Mouse (Mus musculus) liver, postnatal 0 days (tissue): ENCODE measurements around the gene Pibf1. TPM values are rescaled to one million over a fixed set of nuclear protein-coding genes. Genes with fewer than 3 reads are reported as not detected.

Experiments
- ATAC-seq: fragments of 200-750 bp; cut with Nextera tagmentation; 2 replicates; pipeline ENCODE4 v1.8.0; 2017; ENCODE audit warnings: mild to moderate bottlenecking, moderate library complexity
- DNase-seq: peaks from one replicate; pipeline ENCODE4 v3.0.0-alpha.2; 2016
- H3K27ac ChIP-seq: fragments of 300-500 bp; sonication (generic); 2 replicates; pipeline ENCODE4 v1.5.1; 2014; ENCODE audit warnings: antibody characterized with exemption, moderate library complexity, mild to moderate bottlenecking, low read depth
- H3K27me3 ChIP-seq: fragments of 300-500 bp; sonication (generic); 2 replicates; pipeline ENCODE4 v1.6.1; 2014; ENCODE audit warnings: low read length, control low read depth, mixed read lengths; ENCODE audit not compliant: insufficient read depth
- H3K36me3 ChIP-seq: fragments of 300-500 bp; sonication (generic); replicated peaks from 2 replicates; pipeline ENCODE4 v1.6.1; 2014; ENCODE audit warnings: mild to moderate bottlenecking, control low read depth, low read length, moderate library complexity, mixed read lengths; ENCODE audit not compliant: insufficient read depth
- H3K4me1 ChIP-seq: fragments of 300-500 bp; sonication (generic); 2 replicates; pipeline ENCODE4 v1.6.1; 2014; ENCODE audit warnings: antibody characterized with exemption, mild to moderate bottlenecking, control low read depth; ENCODE audit not compliant: insufficient read depth
- H3K4me2 ChIP-seq: fragments of 300-500 bp; sonication (generic); 2 replicates; pipeline ENCODE4 v1.6.1; 2014; ENCODE audit warnings: low read depth, mild to moderate bottlenecking, low read length, moderate library complexity, mixed read lengths
- H3K4me3 ChIP-seq: fragments of 300-500 bp; sonication (generic); 2 replicates; pipeline ENCODE4 v1.5.1; 2014; ENCODE audit warnings: low read depth, low read length
- H3K9ac ChIP-seq: fragments of 300-500 bp; sonication (generic); replicated peaks from 2 replicates; pipeline ENCODE4 v1.6.1; 2014; ENCODE audit warnings: mild to moderate bottlenecking, moderate library complexity
- H3K9me3 ChIP-seq: fragments of 300-500 bp; sonication (generic); 2 replicates; pipeline ENCODE4 v1.6.1; 2016; ENCODE audit warnings: mild to moderate bottlenecking, control low read depth, low read length, mixed read lengths
- CTCF ChIP-seq: sonication (generic); IDR thresholded peaks from 2 replicates; pipeline ENCODE4 v1.5.1; 2016; ENCODE audit warnings: antibody characterized with exemption, low read depth
- EP300 ChIP-seq: IDR thresholded peaks from 2 replicates; pipeline ENCODE4 v1.6.1; 2016; ENCODE audit warnings: antibody characterized with exemption, low read depth, mild to moderate bottlenecking
- WGBS: fragments of 180-500 bp; shearing (Covaris S2); extraction: QIAGEN DNeasy Blood & Tissue Kit; methylation state at CpG from one replicate; pipeline ENCODE4 v1.1.7; 2014; ENCODE audit not compliant: insufficient replicate concordance; 5-methylcytosine and 5-hydroxymethylcytosine counted together
- polyA plus RNA-seq: library from polyadenylated mRNA; unstranded; fragments of >200 nt; fragmentation: Nextera tagmentation; extraction: Ambion mirVana; gene quantifications from 2 replicates; pipeline ENCODE4 v1.2.1, GENCODE M21; 2015

The Pibf1 gene
- polyA plus RNA-seq, 1 experiment from 2014 or later: 4.9 TPM

DNA sequence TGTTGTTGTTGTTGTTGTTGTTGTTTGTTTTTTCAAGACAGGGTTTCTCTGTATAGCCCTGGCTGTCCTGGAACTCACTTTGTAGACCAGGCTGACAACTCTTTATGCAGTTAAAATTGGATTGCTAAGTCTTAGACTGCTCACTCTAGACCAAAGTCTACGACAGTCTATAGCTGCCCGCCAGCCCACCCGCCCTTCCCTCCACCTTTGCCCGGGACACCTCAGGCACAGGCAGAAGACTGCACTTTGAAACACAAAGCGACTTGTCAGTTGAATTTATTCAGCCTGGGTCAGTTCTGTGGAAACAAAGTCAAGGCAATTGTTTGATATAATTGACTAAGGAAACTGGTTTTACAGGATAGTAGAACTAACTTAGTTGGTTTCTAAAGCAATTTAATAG lies 107.4 kb downstream of the Pibf1 start:
- DNase-seq: no peak
- Histone ChIP-seq H3K9ac (no peak overlapping the region), H3K36me3 (peaks cover 6% of the 10 kb centered on the region), H3K27me3 (no peaks in the 10 kb centered on the region), H3K4me3 (no peak overlapping the region), H3K4me1 (no peaks in the 10 kb centered on the region), H3K27ac (no peak overlapping the region), H3K9me3 (no peaks in the 10 kb centered on the region), H3K4me2 (no peak overlapping the region)
- ATAC-seq: no peak
- no peak for TF ChIP-seq EP300
- WGBS: 85% methylated on average over 5 of the region's 5 CpGs

DNA sequence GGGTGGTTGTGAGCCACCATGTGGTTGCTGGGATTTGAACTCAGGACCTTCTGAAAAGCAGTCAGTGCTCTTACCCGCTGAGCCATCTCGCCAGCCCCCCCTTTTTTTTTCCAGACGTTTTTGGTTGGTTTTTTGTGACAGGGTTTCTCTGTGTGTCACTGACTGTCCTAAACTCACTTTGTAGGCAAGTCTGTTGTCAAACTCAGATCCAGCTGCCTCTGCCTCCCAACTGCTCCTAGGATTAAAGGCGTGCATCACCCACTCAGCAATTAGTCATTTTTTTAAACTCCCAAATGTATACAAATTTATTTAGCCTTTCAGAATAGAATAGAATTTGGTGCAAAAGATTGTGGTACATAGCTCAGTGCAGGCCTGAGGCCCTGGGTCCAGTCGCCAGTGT lies 111.2 kb downstream of the Pibf1 start:
- DNase-seq (no peak), ATAC-seq (no peak)
- no peaks in the 10 kb centered on the region for H3K9me3 ChIP-seq
- no peaks in the 10 kb centered on the region for H3K4me1 ChIP-seq
- H3K4me2 ChIP-seq: no peak overlapping the region
- no peaks in the 10 kb centered on the region for H3K27me3 ChIP-seq
- H3K36me3 ChIP-seq: peaks cover 6% of the 10 kb centered on the region
- no peak overlapping the region for H3K9ac ChIP-seq
- WGBS: 86% methylated on average over 5 of the region's 5 CpGs
- TF ChIP-seq CTCF: no peak
- TF ChIP-seq EP300: no peak
- H3K4me3 ChIP-seq: no peak overlapping the region
- no peak overlapping the region for H3K27ac ChIP-seq

DNA sequence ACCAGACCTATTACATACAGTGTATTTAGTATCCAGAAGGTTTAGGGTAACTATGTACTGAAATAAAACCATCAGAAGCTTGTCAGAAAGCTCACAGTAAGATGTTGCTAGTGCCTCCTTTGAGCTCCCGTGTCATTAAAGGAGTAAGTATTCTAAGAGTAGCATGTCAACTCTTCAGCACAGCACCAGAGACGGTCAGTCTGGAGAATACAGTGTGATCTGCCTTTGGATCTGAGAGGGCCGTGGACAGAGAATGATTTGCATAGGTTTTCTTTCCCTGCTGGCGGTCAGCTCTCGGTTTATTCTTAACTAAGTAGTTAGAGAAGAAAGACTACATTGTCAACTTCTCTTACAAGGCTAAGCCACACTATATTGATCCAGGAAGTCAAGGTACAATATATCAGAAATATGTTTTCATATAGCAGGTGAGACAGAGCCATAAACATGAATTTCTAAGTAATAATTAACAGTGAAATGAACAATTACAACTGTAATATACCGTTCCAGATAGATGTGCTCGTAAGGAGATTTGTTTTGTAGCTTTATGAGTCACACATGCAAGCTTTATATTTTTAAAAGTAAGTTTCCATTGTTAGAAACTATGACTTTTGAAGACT lies 119.3 kb downstream of the Pibf1 start:
- Histone ChIP-seq H3K9ac (no peak overlapping the region), H3K4me3 (no peak overlapping the region), H3K4me1 (no peaks in the 10 kb centered on the region), H3K4me2 (no peak overlapping the region), H3K9me3 (no peaks in the 10 kb centered on the region), H3K36me3 (peaks cover 5% of the 10 kb centered on the region; the same call in 1 of the 2 replicates), H3K27me3 (no peaks in the 10 kb centered on the region), H3K27ac (no peak overlapping the region)
- no peak for DNase-seq
- no peak for ATAC-seq
- 88% methylated on average over 7 of the region's 7 CpGs for WGBS
- no peak for TF ChIP-seq EP300
- TF ChIP-seq CTCF: no peak

DNA sequence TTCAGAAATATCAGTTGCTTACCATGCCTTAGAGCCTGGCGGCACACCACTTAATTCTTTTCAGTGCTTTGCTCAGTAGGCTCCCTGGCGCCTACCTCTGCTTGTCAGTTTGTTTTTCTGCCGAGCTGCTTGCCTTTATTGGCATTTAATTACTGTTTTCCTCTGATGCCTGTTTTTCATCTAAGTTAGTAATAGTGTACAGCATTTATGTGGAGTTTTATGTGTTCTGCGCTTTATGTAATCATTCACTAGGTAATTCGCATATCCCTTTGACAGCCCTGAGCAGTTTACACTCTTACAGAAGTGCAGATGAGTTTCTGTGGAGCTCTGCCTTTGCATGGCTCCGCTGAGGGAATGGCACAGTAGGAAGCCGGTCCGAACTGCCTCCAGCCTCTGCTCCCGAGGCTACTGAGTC lies 120.5 kb downstream of the Pibf1 start:
- H3K4me1 ChIP-seq: no peaks in the 10 kb centered on the region
- H3K27ac ChIP-seq: no peak overlapping the region
- no peak overlapping the region for H3K9ac ChIP-seq
- peaks cover 5% of the 10 kb centered on the region; the same call in 1 of the 2 replicates for H3K36me3 ChIP-seq
- TF ChIP-seq CTCF (no peak), EP300 (no peak)
- H3K27me3 ChIP-seq: no peaks in the 10 kb centered on the region
- no peaks in the 10 kb centered on the region for H3K9me3 ChIP-seq
- H3K4me3 ChIP-seq: no peak overlapping the region
- WGBS: 66% methylated on average over 9 of the region's 9 CpGs
- H3K4me2 ChIP-seq: no peak overlapping the region
- DNase-seq (no peak), ATAC-seq (no peak)

DNA sequence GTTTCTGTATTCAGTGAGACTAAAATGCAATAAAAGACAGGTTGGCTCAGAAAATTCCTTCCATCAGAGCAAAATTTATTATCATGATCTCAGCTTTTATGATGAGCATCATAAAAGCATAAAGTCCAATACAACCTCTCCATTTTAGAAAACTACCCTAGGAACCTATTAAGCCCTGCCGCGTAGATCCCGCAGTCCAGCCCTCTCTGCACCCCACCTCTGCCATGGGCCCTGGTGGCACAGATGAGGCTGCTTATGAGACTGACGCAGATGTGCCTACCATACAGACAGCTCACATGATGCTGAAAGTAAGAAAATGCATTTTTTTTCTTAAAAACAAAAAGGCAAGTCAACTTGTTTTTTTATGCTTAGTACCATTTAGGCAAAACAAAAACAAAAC lies 126.7 kb downstream of the Pibf1 start:
- no peak overlapping the region for H3K27ac ChIP-seq
- ATAC-seq (no peak), DNase-seq (no peak)
- peaks cover 5% of the 10 kb centered on the region; the same call in 1 of the 2 replicates for H3K36me3 ChIP-seq
- no peak overlapping the region for H3K4me2 ChIP-seq
- TF ChIP-seq EP300 (no peak), CTCF (no peak)
- no peaks in the 10 kb centered on the region for H3K27me3 ChIP-seq
- H3K9ac ChIP-seq: no peak overlapping the region
- no peaks in the 10 kb centered on the region for H3K4me1 ChIP-seq
- H3K4me3 ChIP-seq: no peak overlapping the region
- 91% methylated on average over 4 of the region's 4 CpGs for WGBS
- H3K9me3 ChIP-seq: no peaks in the 10 kb centered on the region

DNA sequence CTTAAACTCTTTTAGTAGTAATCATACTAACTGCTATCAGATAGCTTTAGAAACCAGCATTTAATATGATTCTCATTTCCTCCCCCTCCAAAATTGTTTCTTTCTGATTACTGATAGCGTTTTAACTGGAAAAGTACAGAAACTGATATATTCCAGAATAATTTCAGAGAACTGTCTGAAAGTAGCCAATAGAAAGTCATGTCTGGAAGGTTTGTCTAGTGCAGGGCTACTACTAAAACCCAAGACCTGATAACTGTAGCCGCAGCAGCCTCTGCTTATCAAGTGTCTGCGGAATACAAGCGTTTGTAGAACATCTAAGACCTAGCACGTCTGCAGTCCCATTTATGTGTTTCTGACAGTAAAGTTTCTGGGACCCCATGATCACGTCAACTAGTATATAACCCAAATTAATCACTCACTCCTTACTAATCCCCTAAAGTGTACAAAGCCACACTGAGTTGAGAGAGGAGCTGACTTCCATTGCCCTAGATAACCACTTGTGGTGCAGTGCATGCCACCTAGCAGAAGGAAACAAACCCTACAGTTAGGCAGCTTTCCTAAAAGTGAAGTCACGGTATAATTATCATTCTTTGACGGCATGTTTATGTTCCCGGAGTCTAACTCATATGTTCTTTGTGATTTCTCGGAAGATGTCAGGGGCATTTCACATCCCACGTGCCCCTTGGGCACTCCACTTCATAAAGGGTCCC lies 130.0 kb downstream of the Pibf1 start:
- Histone ChIP-seq H3K36me3 (peaks cover 7% of the 10 kb centered on the region; the same call in 1 of the 2 replicates), H3K9me3 (no peaks in the 10 kb centered on the region), H3K9ac (no peak overlapping the region), H3K27me3 (no peaks in the 10 kb centered on the region), H3K27ac (no peak overlapping the region), H3K4me1 (no peaks in the 10 kb centered on the region), H3K4me2 (no peak overlapping the region), H3K4me3 (no peak overlapping the region)
- 75% methylated on average over 11 of the region's 11 CpGs for WGBS
- TF ChIP-seq EP300 (no peak), CTCF (no peak)
- ATAC-seq (peak; percentile 55; the same call in 1 of the 2 replicates), DNase-seq (no peak)
